Mouse (Mus musculus): ENCODE results near the gene Mpeg1.

Mpeg1 gene

GRCm38 (mm10) chr19:12493453-12494186 lies 33.0 kb downstream of the Mpeg1 start:
- DNase-seq (ENCODE audit: low spot score), result no peak

- DNase-seq (ENCODE audit: low spot score), result no peak
These were observed 33.5 kb downstream of the Mpeg1 start for GRCm38 (mm10) chr19:12494187-12494458.

GRCm38 (mm10) chr19:12494972-12495535 lies 34.5 kb downstream of the Mpeg1 start:
- DNase-seq (ENCODE audit: low spot score), result no peak

GRCm38 (mm10) chr19:12496241-12496640 lies 35.7 kb downstream of the Mpeg1 start:
- DNase-seq (ENCODE audit: low spot score), result no peak

GRCm38 (mm10) chr19:12497909-12498308 lies 37.3 kb downstream of the Mpeg1 start:
- no peak for DNase-seq (ENCODE audit: low spot score)

GRCm38 (mm10) chr19:12498321-12498720 lies 37.7 kb downstream of the Mpeg1 start:
- no peak for DNase-seq (ENCODE audit: low spot score)

- DNase-seq (ENCODE audit: low spot score), result no peak
These were observed 38.4 kb downstream of the Mpeg1 start for GRCm38 (mm10) chr19:12498941-12499340.

- DNase-seq (ENCODE audit: low spot score), result no peak
These were observed 38.9 kb downstream of the Mpeg1 start for GRCm38 (mm10) chr19:12499485-12499884.

- peak; percentile 37 for DNase-seq (ENCODE audit: low spot score)
These were observed 39.5 kb downstream of the Mpeg1 start for GRCm38 (mm10) chr19:12500124-12500523.

GRCm38 (mm10) chr19:12500881-12501311 lies 40.3 kb downstream of the Mpeg1 start:
- DNase-seq (ENCODE audit: low spot score), result peak; percentile 62

GRCm38 (mm10) chr19:12501370-12502347 lies 41.1 kb downstream of the Mpeg1 start, which contains the start of gene Dtx4:
Dtx4 (minus strand) TSS chr19:12501454.
- DNase-seq (ENCODE audit: low spot score), result peak; percentile 89

GRCm38 (mm10) chr19:12502756-12503155 lies 42.2 kb downstream of the Mpeg1 start:
- no peak for DNase-seq (ENCODE audit: low spot score)

- DNase-seq (ENCODE audit: low spot score), result no peak
These were observed 54.0 kb downstream of the Mpeg1 start for GRCm38 (mm10) chr19:12514621-12515020.

Measured in ovary, postnatal 36 days (tissue).